Mouse (Mus musculus) midbrain, postnatal 0 days (tissue): ENCODE measurements around the gene B3galt4. TPM values are rescaled to one million over a fixed set of nuclear protein-coding genes. Genes with fewer than 3 reads are reported as not detected.
A peak's percentile ranks its signal among the peaks of the same experiment; 100 is the strongest.

ENCODE experiments used
- ATAC-seq: fragments of 200-750 bp; cut with Nextera tagmentation; 2 replicates; pipeline ENCODE4 v1.8.0; 2017; ENCODE audit warnings: moderate number of reproducible peaks, mild to moderate bottlenecking, moderate TSS enrichment, moderate library complexity; ENCODE audit not compliant: low FRiP score
- DNase-seq: peaks from one replicate; pipeline ENCODE4 v3.0.0-alpha.2; 2015; ENCODE audit warnings: low spot score
- H3K27ac ChIP-seq: fragments of 300-500 bp; sonication (generic); 2 replicates; pipeline ENCODE4 v1.5.1; 2014; ENCODE audit warnings: low read depth, mild to moderate bottlenecking, low read length, mixed read lengths
- H3K27me3 ChIP-seq: fragments of 300-500 bp; sonication (generic); 2 replicates; pipeline ENCODE4 v1.6.1; 2014; ENCODE audit warnings: low read length, control low read depth, mixed read lengths; ENCODE audit not compliant: insufficient read depth
- H3K36me3 ChIP-seq: fragments of 300-500 bp; sonication (generic); 2 replicates; pipeline ENCODE4 v1.6.1; 2014; ENCODE audit warnings: low read length, control low read depth, mixed read lengths; ENCODE audit not compliant: insufficient read depth
- H3K4me1 ChIP-seq: fragments of 300-500 bp; sonication (generic); 2 replicates; pipeline ENCODE4 v1.6.1; 2014; ENCODE audit warnings: mild to moderate bottlenecking, control low read depth, antibody characterized with exemption, low read length, mixed read lengths; ENCODE audit not compliant: insufficient read depth
- H3K4me2 ChIP-seq: fragments of 300-500 bp; sonication (generic); 2 replicates; pipeline ENCODE4 v1.6.1; 2014; ENCODE audit warnings: low read depth, mild to moderate bottlenecking, low read length, mixed read lengths; ENCODE audit not compliant: poor library complexity, severe bottlenecking
- H3K4me3 ChIP-seq: fragments of 300-500 bp; sonication (generic); 2 replicates; pipeline ENCODE4 v1.5.1; 2014; ENCODE audit warnings: low read depth, mild to moderate bottlenecking, low read length, moderate library complexity
- H3K9ac ChIP-seq: fragments of 300-500 bp; sonication (generic); replicated peaks from 2 replicates; pipeline ENCODE4 v1.6.1; 2014; ENCODE audit warnings: mild to moderate bottlenecking, low read length, moderate library complexity, mixed read lengths; ENCODE audit not compliant: poor library complexity, severe bottlenecking
- H3K9me3 ChIP-seq: fragments of 300-500 bp; sonication (generic); 2 replicates; pipeline ENCODE4 v1.6.1; 2016; ENCODE audit warnings: low read length, control low read depth
- CTCF ChIP-seq: IDR thresholded peaks from 2 replicates; pipeline ENCODE4 v1.5.1; 2016; ENCODE audit warnings: antibody characterized with exemption, mild to moderate bottlenecking
- WGBS: fragments of 180-500 bp; shearing (Covaris S2); extraction: QIAGEN DNeasy Blood & Tissue Kit; methylation state at CpG from one replicate; pipeline ENCODE4 v1.1.7; 2014; 5-methylcytosine and 5-hydroxymethylcytosine counted together
- polyA plus RNA-seq: library from polyadenylated mRNA; unstranded; fragments of >200 nt; fragmentation: Nextera tagmentation; extraction: Ambion mirVana; gene quantifications from 2 replicates; pipeline ENCODE4 v1.2.1, GENCODE M21; 2015
- total RNA-seq: library from RNA; depleted of rRNA; stranded (reverse); fragments of >200 nt; gene quantifications from 2 replicates; pipeline ENCODE4 v1.2.3, GENCODE M21; 2014

Gene B3galt4
- total and polyA plus RNA-seq, 2 experiments from 2014 or later: 11.1 to 14.1 TPM

DNA sequence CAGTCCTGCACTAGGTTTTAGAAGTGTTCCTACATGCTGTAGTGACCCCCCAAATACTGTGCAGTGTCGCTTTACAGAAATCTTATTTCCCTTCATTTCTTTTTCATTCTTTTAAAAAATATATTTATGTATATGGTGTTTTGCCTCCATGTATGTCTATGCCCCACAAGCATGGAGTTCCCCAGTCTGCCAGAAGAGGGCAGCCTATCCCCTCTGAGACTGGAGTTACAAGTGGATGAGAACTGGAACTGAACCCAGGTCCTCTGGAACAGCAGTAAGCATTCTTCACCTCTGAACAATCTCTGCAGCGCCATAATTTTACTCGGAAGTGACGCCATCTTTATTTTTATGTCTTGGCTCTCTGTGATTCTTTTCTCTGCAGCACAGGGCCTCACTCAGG lies 18.1 kb upstream of the B3galt4 start:
- H3K9ac ChIP-seq: no peak overlapping the region
- no peaks in the 10 kb centered on the region for H3K4me1 ChIP-seq
- 0 out of 2 replicates have a peak, but pooled peaks cover 2% of the 10 kb centered on the region for H3K9me3 ChIP-seq
- no peak overlapping the region for H3K4me2 ChIP-seq
- 78% methylated on average over 4 of the region's 4 CpGs for WGBS
- DNase-seq: no peak
- H3K36me3 ChIP-seq: peaks cover 16% of the 10 kb centered on the region; the same call in 1 of the 2 replicates
- H3K27ac ChIP-seq: no peak overlapping the region
- ATAC-seq: no peak
- H3K27me3 ChIP-seq: peaks cover 14% of the 10 kb centered on the region
- TF ChIP-seq CTCF: peak; percentile 45
- no peak overlapping the region for H3K4me3 ChIP-seq

DNA sequence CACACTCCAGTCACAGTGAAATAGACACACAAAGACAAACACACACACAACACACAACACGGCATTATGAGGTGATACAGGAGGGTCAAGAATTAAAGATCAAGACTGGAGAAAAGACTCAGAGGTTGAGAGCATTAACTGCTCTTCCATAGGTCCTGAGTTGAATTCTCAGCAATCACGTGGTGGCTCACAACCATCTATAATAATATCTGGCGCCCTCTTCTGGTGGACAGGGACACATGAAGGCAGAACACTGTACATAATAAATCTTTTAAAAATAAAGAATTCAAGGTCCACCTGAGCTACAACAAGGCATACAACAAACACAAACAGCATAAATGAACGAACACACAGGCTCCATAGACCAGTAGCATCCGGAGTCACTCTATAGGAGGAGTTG lies 17.6 kb upstream of the B3galt4 start:
- Histone ChIP-seq H3K4me2 (peak overlapping the region; percentile 18; the same call in 1 of the 2 replicates), H3K36me3 (peaks cover 16% of the 10 kb centered on the region; the same call in 1 of the 2 replicates), H3K4me3 (no peak overlapping the region), H3K9ac (no peak overlapping the region), H3K27ac (no peak overlapping the region), H3K9me3 (0 out of 2 replicates have a peak, but pooled peaks cover 2% of the 10 kb centered on the region), H3K27me3 (peaks cover 11% of the 10 kb centered on the region), H3K4me1 (no peaks in the 10 kb centered on the region)
- peak; percentile 73 for TF ChIP-seq CTCF
- peak; percentile 66 for DNase-seq
- WGBS: 34% methylated on average over 5 of the region's 5 CpGs
- ATAC-seq: peak; percentile 69

- Histone ChIP-seq H3K9ac (no peak overlapping the region), H3K27me3 (peaks cover 6% of the 10 kb centered on the region), H3K27ac (no peak overlapping the region), H3K9me3 (0 out of 2 replicates have a peak, but pooled peaks cover 2% of the 10 kb centered on the region), H3K4me2 (peak overlapping the region; percentile 18; the same call in 1 of the 2 replicates), H3K4me1 (no peaks in the 10 kb centered on the region), H3K4me3 (no peak overlapping the region), H3K36me3 (peaks cover 17% of the 10 kb centered on the region; the same call in 1 of the 2 replicates)
- TF ChIP-seq CTCF: peak; percentile 93
- ATAC-seq (peak; percentile 78), DNase-seq (peak; percentile 87)
- WGBS: 4% methylated on average over 9 of the region's 9 CpGs
Observed at GRCm38 (mm10) chr17:33968489-33968888, 17.2 kb upstream of the B3galt4 start.

GRCm38 (mm10) chr17:33965846-33966550 lies 14.7 kb upstream of the B3galt4 start:
- ATAC-seq (no peak), DNase-seq (no peak)
- H3K36me3 ChIP-seq: peaks cover 40% of the 10 kb centered on the region
- H3K4me1 ChIP-seq: no peaks in the 10 kb centered on the region
- no peaks in the 10 kb centered on the region for H3K27me3 ChIP-seq
- H3K9ac ChIP-seq: no peak overlapping the region
- 91% methylated on average over 16 of the region's 16 CpGs for WGBS
- 0 out of 2 replicates have a peak, but pooled peaks cover 2% of the 10 kb centered on the region for H3K9me3 ChIP-seq
- no peak for TF ChIP-seq CTCF
- H3K4me3 ChIP-seq: no peak overlapping the region
- H3K27ac ChIP-seq: no peak overlapping the region
- no peak overlapping the region for H3K4me2 ChIP-seq

- no peak for ATAC-seq
- Histone ChIP-seq H3K4me2 (no peak overlapping the region), H3K9me3 (0 out of 2 replicates have a peak, but pooled peaks cover 2% of the 10 kb centered on the region), H3K27me3 (no peaks in the 10 kb centered on the region), H3K27ac (no peak overlapping the region), H3K4me1 (no peaks in the 10 kb centered on the region), H3K4me3 (no peak overlapping the region), H3K36me3 (peaks cover 44% of the 10 kb centered on the region), H3K9ac (no peak overlapping the region)
- no peak for DNase-seq
- WGBS: 94% methylated on average over 17 of the region's 17 CpGs
- no peak for TF ChIP-seq CTCF
Observed at GRCm38 (mm10) chr17:33965082-33965845, 14.0 kb upstream of the B3galt4 start.

DNA sequence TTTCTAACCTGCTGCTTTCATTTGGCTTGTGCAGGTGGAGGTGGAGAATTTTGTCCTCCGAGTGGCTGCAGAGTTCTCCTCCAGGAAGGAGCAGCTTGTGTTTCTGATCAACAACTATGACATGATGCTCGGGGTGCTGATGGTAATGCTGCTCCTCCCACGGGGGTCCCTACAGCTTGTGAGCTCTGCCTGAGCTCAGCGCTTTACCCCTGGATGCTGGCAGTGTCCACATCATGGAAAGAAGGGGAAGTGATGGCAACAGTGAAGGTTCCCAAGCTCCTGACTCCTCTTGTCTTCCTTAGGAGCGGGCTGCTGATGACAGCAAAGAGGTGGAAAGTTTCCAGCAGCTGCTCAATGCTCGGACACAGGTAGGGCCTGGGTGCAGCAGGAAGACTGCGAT lies 11.6 kb upstream of the B3galt4 start:
- H3K4me3 ChIP-seq: no peak overlapping the region
- no peak overlapping the region for H3K4me2 ChIP-seq
- H3K9me3 ChIP-seq: no peaks in the 10 kb centered on the region
- ATAC-seq (no peak), DNase-seq (no peak)
- no peak overlapping the region for H3K9ac ChIP-seq
- no peak overlapping the region for H3K27ac ChIP-seq
- H3K27me3 ChIP-seq: no peaks in the 10 kb centered on the region
- H3K36me3 ChIP-seq: peaks cover 65% of the 10 kb centered on the region
- WGBS: 93% methylated on average over 7 of the region's 7 CpGs
- TF ChIP-seq CTCF: no peak
- H3K4me1 ChIP-seq: no peaks in the 10 kb centered on the region
